Mouse (Mus musculus): ENCODE data around the gene Cdkn1a. TPM values are rescaled to one million over a fixed set of nuclear protein-coding genes. Genes with fewer than 3 reads are reported as not detected.
"Not testable (repeated sequence)": the region's sequence is repeated elsewhere in the genome, so short reads cannot be mapped to it uniquely, and the experiment has no call there.

The Cdkn1a gene
- polyA plus RNA-seq, 1 experiment from 2014 or later = 99.7 TPM

- no peak overlapping the region for H3K4me3 ChIP-seq (replicated peaks)
- no peak for ATAC-seq (ENCODE audit: low FRiP score)
- no peak overlapping the region for H3K9ac ChIP-seq (replicated peaks)
- no peaks in the 10 kb centered on the region for H3K9me3 ChIP-seq (replicated peaks)
- H3K4me1 ChIP-seq = peaks cover 33% of the 10 kb centered on the region
- H3K27me3 ChIP-seq (replicated peaks) = no peaks in the 10 kb centered on the region
- H3K36me3 ChIP-seq = no peaks in the 10 kb centered on the region
- no peak overlapping the region for H3K4me2 ChIP-seq
- 85% methylated on average over 9 of the region's 9 CpGs for WGBS
- no peak overlapping the region for H3K27ac ChIP-seq (replicated peaks)
These were observed 29.8 kb upstream of the Cdkn1a start for GRCm38 (mm10) chr17:29060946-29061345.

- ATAC-seq (ENCODE audit: low FRiP score) = no peak
- Histone ChIP-seq H3K9ac (replicated peaks) (0 out of 2 replicates have a peak overlapping the region, but pooled peaks have one; percentile 10), H3K36me3 (no peaks in the 10 kb centered on the region), H3K9me3 (replicated peaks) (no peaks in the 10 kb centered on the region), H3K27me3 (replicated peaks) (no peaks in the 10 kb centered on the region), H3K4me3 (replicated peaks) (no peak overlapping the region), H3K4me1 (peaks cover 22% of the 10 kb centered on the region), H3K4me2 (no peak overlapping the region), H3K27ac (replicated peaks) (0 out of 2 replicates have a peak overlapping the region, but pooled peaks have one; percentile 18)
- 53% methylated on average over 13 of the region's 13 CpGs for WGBS
These were observed 28.4 kb upstream of the Cdkn1a start for GRCm38 (mm10) chr17:29062119-29063035.

GRCm38 (mm10) chr17:29063121-29063987 lies 27.4 kb upstream of the Cdkn1a start:
- no peak overlapping the region for H3K9ac ChIP-seq (replicated peaks)
- 0 out of 2 replicates have a peak overlapping the region, but pooled peaks have one; percentile 5 for H3K27ac ChIP-seq (replicated peaks)
- no peaks in the 10 kb centered on the region for H3K27me3 ChIP-seq (replicated peaks)
- H3K4me3 ChIP-seq (replicated peaks) = no peak overlapping the region
- no peak overlapping the region for H3K4me2 ChIP-seq
- H3K9me3 ChIP-seq (replicated peaks) = no peaks in the 10 kb centered on the region
- H3K4me1 ChIP-seq = peaks cover 12% of the 10 kb centered on the region
- WGBS = 58% methylated on average over 8 of the region's 8 CpGs
- no peak for ATAC-seq (ENCODE audit: low FRiP score)
- no peaks in the 10 kb centered on the region for H3K36me3 ChIP-seq

GRCm38 (mm10) chr17:29063988-29064285 lies 26.8 kb upstream of the Cdkn1a start:
- ATAC-seq (ENCODE audit: low FRiP score) = no peak
- WGBS = 20% methylated on average over 2 of the region's 2 CpGs
- Histone ChIP-seq H3K9ac (replicated peaks) (no peak overlapping the region), H3K27me3 (replicated peaks) (no peaks in the 10 kb centered on the region), H3K4me1 (peaks cover 9% of the 10 kb centered on the region), H3K36me3 (no peaks in the 10 kb centered on the region), H3K9me3 (replicated peaks) (no peaks in the 10 kb centered on the region), H3K27ac (replicated peaks) (no peak overlapping the region), H3K4me3 (replicated peaks) (no peak overlapping the region), H3K4me2 (no peak overlapping the region)

DNA sequence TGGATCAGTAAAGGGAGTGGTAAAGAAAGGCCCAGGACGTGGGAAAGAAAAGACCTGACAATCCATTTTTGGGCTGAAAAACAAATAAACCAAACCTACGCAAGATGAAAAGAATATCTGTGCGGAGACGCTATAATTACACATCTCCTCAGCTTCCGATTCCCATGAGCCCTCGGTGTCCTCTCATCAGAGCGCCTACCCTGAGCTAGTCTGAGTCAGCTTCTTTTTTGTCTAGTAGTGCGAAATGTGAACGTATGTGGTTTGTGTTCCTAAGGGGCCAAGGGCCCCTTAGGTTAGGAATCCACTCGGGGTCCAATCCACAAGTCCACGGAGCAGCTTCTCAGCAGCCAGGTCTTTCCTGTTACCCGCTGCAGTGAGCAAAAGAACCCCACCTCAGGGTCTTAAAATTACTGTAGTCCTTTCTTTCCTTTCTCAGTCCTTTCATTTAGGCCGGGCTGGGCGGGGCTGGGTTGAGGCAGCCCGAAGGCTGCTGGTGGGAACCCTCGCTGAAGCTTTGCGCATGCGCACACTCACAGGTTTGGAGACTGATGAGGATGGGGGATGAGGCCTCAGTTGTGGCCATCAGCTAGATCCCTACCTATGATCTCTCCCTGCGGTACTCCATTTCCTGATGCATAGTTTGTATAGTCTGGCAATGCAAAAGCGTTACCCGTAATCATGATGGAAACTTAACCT lies 25.4 kb upstream of the Cdkn1a start:
- Histone ChIP-seq H3K9me3 (replicated peaks) (no peaks in the 10 kb centered on the region), H3K27ac (replicated peaks) (no peak overlapping the region), H3K36me3 (no peaks in the 10 kb centered on the region), H3K27me3 (replicated peaks) (no peaks in the 10 kb centered on the region), H3K9ac (replicated peaks) (no peak overlapping the region), H3K4me1 (peaks cover 7% of the 10 kb centered on the region), H3K4me2 (no peak overlapping the region), H3K4me3 (replicated peaks) (no peak overlapping the region)
- no peak for ATAC-seq (ENCODE audit: low FRiP score)
- 83% methylated on average over 21 of the region's 21 CpGs for WGBS

GRCm38 (mm10) chr17:29065971-29066370 lies 24.8 kb upstream of the Cdkn1a start:
- WGBS = 92% methylated on average over 3 of the region's 3 CpGs
- no peaks in the 10 kb centered on the region for H3K27me3 ChIP-seq (replicated peaks)
- H3K9me3 ChIP-seq (replicated peaks) = no peaks in the 10 kb centered on the region
- no peak overlapping the region for H3K4me3 ChIP-seq (replicated peaks)
- no peak overlapping the region for H3K9ac ChIP-seq (replicated peaks)
- ATAC-seq (ENCODE audit: low FRiP score) = no peak
- H3K36me3 ChIP-seq = no peaks in the 10 kb centered on the region
- peaks cover 7% of the 10 kb centered on the region for H3K4me1 ChIP-seq
- H3K27ac ChIP-seq (replicated peaks) = no peak overlapping the region
- no peak overlapping the region for H3K4me2 ChIP-seq

DNA sequence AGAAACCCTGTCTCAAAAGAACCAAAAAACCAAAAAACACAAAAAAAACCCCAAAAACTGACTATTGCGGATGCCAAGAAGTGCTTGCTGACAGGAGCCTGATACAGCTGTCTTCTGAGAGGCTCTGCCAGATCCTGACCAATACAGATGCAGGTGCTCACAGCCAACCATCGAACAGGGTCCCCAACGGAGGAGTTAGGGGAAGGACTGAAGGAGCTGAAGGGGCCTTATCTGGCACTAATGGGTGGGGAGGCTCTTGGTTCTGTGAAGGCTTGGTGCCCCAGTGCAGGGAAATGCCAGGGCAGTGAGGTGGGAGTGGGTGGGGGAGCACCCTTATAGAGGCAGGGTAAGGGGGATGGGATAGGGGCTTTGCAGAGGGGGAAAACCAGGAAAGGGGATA lies 23.4 kb upstream of the Cdkn1a start:
- WGBS = 84% methylated on average over 3 of the region's 3 CpGs
- H3K27ac ChIP-seq (replicated peaks); H3K4me2 ChIP-seq; H3K36me3 ChIP-seq; H3K4me1 ChIP-seq; H3K4me3 ChIP-seq (replicated peaks); H3K9ac ChIP-seq (replicated peaks); ATAC-seq (ENCODE audit: low FRiP score); H3K9me3 ChIP-seq (replicated peaks); H3K27me3 ChIP-seq (replicated peaks): not testable (repeated sequence)

GRCm38 (mm10) chr17:29067847-29068246 lies 22.9 kb upstream of the Cdkn1a start:
- Histone ChIP-seq H3K4me1 (peaks cover 3% of the 10 kb centered on the region), H3K27ac (replicated peaks) (no peak overlapping the region), H3K9ac (replicated peaks) (no peak overlapping the region), H3K27me3 (replicated peaks) (no peaks in the 10 kb centered on the region), H3K36me3 (no peaks in the 10 kb centered on the region), H3K4me2 (no peak overlapping the region), H3K9me3 (replicated peaks) (no peaks in the 10 kb centered on the region), H3K4me3 (replicated peaks) (no peak overlapping the region)
- ATAC-seq (ENCODE audit: low FRiP score) = no peak
- WGBS = 57% methylated on average over 5 of the region's 5 CpGs

- Histone ChIP-seq H3K9me3 (replicated peaks) (no peaks in the 10 kb centered on the region), H3K4me3 (replicated peaks) (no peak overlapping the region), H3K4me2 (no peak overlapping the region), H3K27me3 (replicated peaks) (no peaks in the 10 kb centered on the region), H3K4me1 (peaks cover 10% of the 10 kb centered on the region), H3K9ac (replicated peaks) (no peak overlapping the region), H3K36me3 (no peaks in the 10 kb centered on the region), H3K27ac (replicated peaks) (no peak overlapping the region)
- no peak for ATAC-seq (ENCODE audit: low FRiP score)
- WGBS = 82% methylated on average over 10 of the region's 10 CpGs
These were observed 21.7 kb upstream of the Cdkn1a start for GRCm38 (mm10) chr17:29069063-29069462.

DNA sequence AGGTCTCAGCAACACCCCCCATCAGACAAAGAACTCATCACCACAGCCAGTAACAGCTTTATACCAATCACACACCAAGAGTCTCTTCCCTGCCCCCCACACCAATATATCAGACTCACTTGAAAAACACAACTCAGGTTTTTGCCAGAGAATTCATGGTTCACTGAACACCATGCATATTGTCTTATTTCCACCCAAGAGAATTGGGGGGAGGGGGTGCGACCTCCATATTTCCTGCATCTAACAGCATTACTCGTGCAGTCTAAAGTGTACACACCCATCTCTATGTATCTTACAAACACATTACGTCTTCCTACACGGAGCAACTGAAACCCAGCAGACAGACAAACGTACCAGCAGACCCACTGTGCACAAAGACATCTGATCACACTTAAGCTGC lies 19.0 kb upstream of the Cdkn1a start:
- H3K4me3 ChIP-seq (replicated peaks) = no peak overlapping the region
- H3K27ac ChIP-seq (replicated peaks) = no peak overlapping the region
- no peaks in the 10 kb centered on the region for H3K36me3 ChIP-seq
- H3K9ac ChIP-seq (replicated peaks) = no peak overlapping the region
- no peak for ATAC-seq (ENCODE audit: low FRiP score)
- no peak overlapping the region for H3K4me2 ChIP-seq
- peaks cover 10% of the 10 kb centered on the region for H3K4me1 ChIP-seq
- H3K27me3 ChIP-seq (replicated peaks) = no peaks in the 10 kb centered on the region
- WGBS = 67% methylated on average over 5 of the region's 5 CpGs
- H3K9me3 ChIP-seq (replicated peaks) = no peaks in the 10 kb centered on the region

- Histone ChIP-seq H3K36me3 (no peaks in the 10 kb centered on the region), H3K27ac (replicated peaks) (no peak overlapping the region), H3K4me3 (replicated peaks) (no peak overlapping the region), H3K9me3 (replicated peaks) (no peaks in the 10 kb centered on the region), H3K9ac (replicated peaks) (no peak overlapping the region), H3K27me3 (replicated peaks) (no peaks in the 10 kb centered on the region), H3K4me1 (peaks cover 10% of the 10 kb centered on the region), H3K4me2 (no peak overlapping the region)
- 17% methylated on average over 11 of the region's 11 CpGs for WGBS
- no peak for ATAC-seq (ENCODE audit: low FRiP score)
These were observed 18.0 kb upstream of the Cdkn1a start for GRCm38 (mm10) chr17:29072701-29073307.
